Comparison of ENCODE assay signal across 1 mouse cellular context in the genomic region with DNA sequence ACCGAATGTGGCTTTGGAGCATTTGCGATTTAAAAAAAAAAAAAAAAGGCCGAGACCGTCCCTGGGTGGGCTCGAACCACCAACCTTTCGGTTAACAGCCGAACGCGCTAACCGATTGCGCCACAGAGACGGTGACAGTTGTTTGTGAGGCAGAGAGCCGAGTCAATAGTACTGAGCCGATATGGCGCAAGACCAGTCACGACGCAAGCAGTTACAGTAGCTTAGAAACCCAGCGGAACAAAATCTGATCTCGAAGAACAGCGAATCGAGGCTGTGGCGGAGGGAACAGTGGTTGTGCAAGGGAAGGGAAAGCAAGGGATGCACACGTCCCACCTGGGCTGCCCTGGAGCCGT.
A peak's percentile ranks its signal among the peaks of the same experiment; 100 is the strongest.
TF ChIP-seq lines count a peak whose summit lies in the region.

No protein-coding gene starts in this region.

TF ChIP-seq in CH12.LX, 34 proteins besides CTCF, POLR2A, EP300 and RAD21 (continued from another document):
- no peak for TF ChIP-seq MYC (IDR thresholded peaks at IDR 0.05; ENCODE audit: low read depth, low read length)
- peak; percentile 98 for TF ChIP-seq ELF1 (IDR thresholded peaks at IDR 0.05; ENCODE audit: low read depth, low read length)
- TF ChIP-seq KAT2A (IDR thresholded peaks at IDR 0.05; ENCODE audit: insufficient replicate concordance, low read length): peak; percentile 90
- TF ChIP-seq POLR2AphosphoS2 (IDR thresholded peaks at IDR 0.05; ENCODE audit: low read depth, low read length): no peak
- TF ChIP-seq JUN (IDR thresholded peaks at IDR 0.05; ENCODE audit: insufficient read depth, low read depth, low read length): no peak
- no peak for TF ChIP-seq ETS1 (conservative IDR thresholded peaks at IDR 0.05; ENCODE audit: low read depth, low read length)
- no peak for TF ChIP-seq USF1 (IDR thresholded peaks at IDR 0.05; ENCODE audit: low read depth, low read length)
- TF ChIP-seq IRF4 (IDR thresholded peaks at IDR 0.05; ENCODE audit: low read depth, low read length): no peak; the same call in 1 of the 2 replicates
- no peak for TF ChIP-seq SIN3A (IDR thresholded peaks at IDR 0.05; ENCODE audit: low read length)
- TF ChIP-seq GABPA (IDR thresholded peaks at IDR 0.05; ENCODE audit: insufficient replicate concordance, low read depth, low read length): no peak
- TF ChIP-seq MAZ (IDR thresholded peaks at IDR 0.05; ENCODE audit: low read depth, low read length): no peak
- TF ChIP-seq MXI1 (IDR thresholded peaks at IDR 0.05; ENCODE audit: low read depth, low read length): no peak
- no peak for TF ChIP-seq UBTF (IDR thresholded peaks at IDR 0.05; ENCODE audit: low read depth, low read length)
- peak; percentile 96 for TF ChIP-seq MAFK (IDR thresholded peaks at IDR 0.05; ENCODE audit: insufficient replicate concordance, low read length)
- TF ChIP-seq ZKSCAN1 (IDR thresholded peaks at IDR 0.05; ENCODE audit: borderline replicate concordance, low read depth, low read length): no peak
- TF ChIP-seq CHD1 (IDR thresholded peaks at IDR 0.05; ENCODE audit: low read depth, low read length): no peak
- TF ChIP-seq NELFE (IDR thresholded peaks at IDR 0.05; ENCODE audit: low read depth, low read length): no peak
- TF ChIP-seq CHD2 (IDR thresholded peaks at IDR 0.05; ENCODE audit: low read length): no peak
- TF ChIP-seq HCFC1 (IDR thresholded peaks at IDR 0.05; ENCODE audit: low read depth, low read length): no peak
- no peak for TF ChIP-seq JUND (conservative IDR thresholded peaks at IDR 0.05; ENCODE audit: low read depth, low read length)
- TF ChIP-seq E2F4 (IDR thresholded peaks at IDR 0.05; ENCODE audit: insufficient replicate concordance, low read depth, low read length): peak; percentile 78; the same call in 1 of the 2 replicates
- no peak; the same call in 1 of the 2 replicates for TF ChIP-seq MEF2A (IDR thresholded peaks at IDR 0.05; ENCODE audit: borderline replicate concordance, low read depth, low read length)
- no peak for TF ChIP-seq ZC3H11A (IDR thresholded peaks at IDR 0.05; ENCODE audit: low read depth, low read length)
- TF ChIP-seq SMC3 (IDR thresholded peaks at IDR 0.05; ENCODE audit: low read depth, low read length): no peak
- peak; percentile 96 for TF ChIP-seq ZNF384 (IDR thresholded peaks at IDR 0.05; ENCODE audit: low read depth, low read length)
